Mouse (Mus musculus): ENCODE measurements around the gene Gm44579. TPM values are rescaled to one million over a fixed set of nuclear protein-coding genes. Genes with fewer than 3 reads are reported as not detected.

Gene Gm44579
- total and polyA plus RNA-seq, 3 experiments, result 0.22 TPM; not detected in 2

DNA sequence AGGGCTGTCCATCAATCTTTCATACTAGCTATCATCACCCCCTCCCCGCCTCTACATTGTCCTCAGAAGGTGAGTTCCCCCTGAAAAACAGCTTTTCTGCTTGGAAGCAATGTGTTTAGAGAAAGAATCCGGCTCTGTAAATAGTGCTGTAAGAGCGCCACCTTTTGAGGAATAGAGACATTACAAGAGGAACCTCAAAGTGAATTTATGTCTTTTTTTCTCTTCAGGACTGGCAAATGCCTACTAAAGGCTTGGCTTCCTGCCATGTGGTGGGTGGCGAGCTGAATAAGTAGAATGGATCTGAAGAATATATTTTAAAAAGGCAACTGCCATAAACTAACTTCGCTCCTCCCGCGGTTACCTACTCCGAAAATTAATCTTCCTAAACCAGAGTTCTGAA, 47.0 kb downstream of the Gm44579 start:
- H3K27me3 ChIP-seq (ENCODE audit: insufficient read depth, low read length), result peaks cover 25% of the 10 kb centered on the region
- H3K4me1 ChIP-seq (ENCODE audit: insufficient read depth, low read depth, low read length), result no peaks in the 10 kb centered on the region
- no peak overlapping the region for H3K4me3 ChIP-seq (ENCODE audit: low read depth, low read length)
- no peak for DNase-seq (ENCODE audit: low spot score)
- no peak for ATAC-seq (ENCODE audit: extremely low read depth, insufficient number of reproducible peaks, low FRiP score, poor library complexity, severe bottlenecking)
- H3K36me3 ChIP-seq (replicated peaks), result no peaks in the 10 kb centered on the region
- 0 out of 2 replicates have a peak, but pooled peaks have one; percentile 14 for TF ChIP-seq CTCF (IDR thresholded peaks at IDR 0.05; ENCODE audit: low read depth, low read length)
- TF ChIP-seq GATA2 (IDR thresholded peaks at IDR 0.05; ENCODE audit: borderline replicate concordance, low read depth, low read length), result no peak
- no peak for TF ChIP-seq POLR2AphosphoS5 (IDR thresholded peaks at IDR 0.05; ENCODE audit: insufficient replicate concordance, low read depth, low read length)
- H3K9me3 ChIP-seq (replicated peaks), result no peaks in the 10 kb centered on the region

DNA sequence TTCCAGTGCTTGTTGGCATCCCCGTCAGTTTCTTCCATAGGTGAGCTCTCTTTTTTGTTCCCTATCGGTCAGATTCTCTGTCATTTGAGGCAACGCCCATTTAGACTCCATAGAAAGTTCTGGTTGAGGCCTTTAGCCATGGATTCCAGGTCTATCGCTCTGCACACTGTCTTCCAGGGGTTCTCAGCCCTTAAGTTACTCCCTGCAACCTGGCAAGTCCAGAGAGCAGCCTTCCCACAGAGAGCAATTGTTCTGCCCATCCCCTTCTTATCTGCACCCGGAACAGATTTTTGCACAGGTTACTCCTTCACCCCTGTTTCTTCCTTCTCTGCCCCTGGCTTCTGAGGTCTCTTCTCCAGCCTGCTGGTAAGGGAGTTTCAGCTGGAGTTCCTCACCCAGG, 48.7 kb downstream of the Gm44579 start:
- Histone ChIP-seq H3K27me3 (ENCODE audit: insufficient read depth, low read length) (peaks cover 42% of the 10 kb centered on the region), H3K4me1 (ENCODE audit: insufficient read depth, low read depth, low read length) (0 out of 2 replicates have a peak, but pooled peaks cover 5% of the 10 kb centered on the region), H3K9me3 (replicated peaks) (no peaks in the 10 kb centered on the region), H3K4me3 (ENCODE audit: low read depth, low read length) (no peak overlapping the region), H3K36me3 (replicated peaks) (no peaks in the 10 kb centered on the region)
- DNase-seq (ENCODE audit: low spot score) (no peak), ATAC-seq (ENCODE audit: extremely low read depth, insufficient number of reproducible peaks, low FRiP score, poor library complexity, severe bottlenecking) (no peak)
- no peak for TF ChIP-seq TAL1 (conservative IDR thresholded peaks at IDR 0.05; ENCODE audit: low read depth, low read length)
- TF ChIP-seq GATA2 (IDR thresholded peaks at IDR 0.05; ENCODE audit: borderline replicate concordance, low read depth, low read length), result no peak
- TF ChIP-seq POLR2AphosphoS5 (IDR thresholded peaks at IDR 0.05; ENCODE audit: insufficient replicate concordance, low read depth, low read length), result no peak
- no peak for TF ChIP-seq CTCF (IDR thresholded peaks at IDR 0.05; ENCODE audit: low read depth, low read length)
- no peak for TF ChIP-seq GATA1 (IDR thresholded peaks at IDR 0.05; ENCODE audit: borderline replicate concordance, low read length)

DNA sequence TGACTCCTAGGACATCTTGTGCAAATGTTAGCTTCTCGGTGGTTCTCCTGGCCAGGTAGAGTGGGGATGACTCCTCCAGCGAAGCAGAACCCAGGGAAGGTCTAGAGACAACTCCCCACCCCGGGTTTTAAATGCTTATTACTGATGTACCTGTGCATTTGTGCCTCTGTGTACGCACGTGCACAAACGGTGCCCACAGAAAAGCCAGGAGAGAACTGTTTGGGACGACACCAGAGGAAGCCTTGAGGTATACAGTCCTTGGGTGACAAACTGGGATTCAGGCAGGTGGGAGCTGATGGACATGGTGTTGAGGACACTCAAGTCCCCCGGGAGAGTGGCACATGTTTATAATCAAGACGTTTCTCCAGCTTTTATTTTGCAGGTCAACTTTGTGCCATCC, 49.9 kb downstream of the Gm44579 start:
- no peak for DNase-seq (ENCODE audit: low spot score)
- ATAC-seq (ENCODE audit: extremely low read depth, insufficient number of reproducible peaks, low FRiP score, poor library complexity, severe bottlenecking), result no peak
- H3K4me1 ChIP-seq (ENCODE audit: insufficient read depth, low read depth, low read length), result 0 out of 2 replicates have a peak, but pooled peaks cover 5% of the 10 kb centered on the region
- no peak overlapping the region for H3K4me3 ChIP-seq (ENCODE audit: low read depth, low read length)
- TF ChIP-seq CTCF (IDR thresholded peaks at IDR 0.05; ENCODE audit: low read depth, low read length) (no peak), GATA2 (IDR thresholded peaks at IDR 0.05; ENCODE audit: borderline replicate concordance, low read depth, low read length) (no peak), POLR2AphosphoS5 (IDR thresholded peaks at IDR 0.05; ENCODE audit: insufficient replicate concordance, low read depth, low read length) (no peak), GATA1 (IDR thresholded peaks at IDR 0.05; ENCODE audit: borderline replicate concordance, low read length) (no peak), TAL1 (conservative IDR thresholded peaks at IDR 0.05; ENCODE audit: low read depth, low read length) (no peak)
- H3K36me3 ChIP-seq (replicated peaks), result no peaks in the 10 kb centered on the region
- H3K9me3 ChIP-seq (replicated peaks), result no peaks in the 10 kb centered on the region
- peaks cover 42% of the 10 kb centered on the region for H3K27me3 ChIP-seq (ENCODE audit: insufficient read depth, low read length)

DNA sequence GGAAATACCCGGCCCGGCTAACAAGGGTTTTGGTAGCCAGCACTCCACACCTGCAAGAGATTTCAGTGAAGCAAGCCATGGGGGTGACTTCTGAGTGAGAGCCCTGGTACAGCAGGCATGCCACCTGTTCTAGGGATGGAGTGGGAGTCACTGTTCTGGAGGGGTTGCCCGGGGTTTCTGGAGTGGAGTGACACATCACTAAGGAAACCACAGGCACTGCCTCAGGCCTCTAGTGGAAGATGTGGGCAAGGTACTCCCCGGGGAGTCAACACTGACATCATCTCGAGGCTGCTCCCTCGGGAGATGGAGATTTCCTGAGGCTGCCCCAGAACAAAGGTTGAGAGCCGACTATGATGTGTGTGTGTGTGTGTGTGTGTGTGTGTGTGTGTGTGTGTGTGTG, 50.4 kb downstream of the Gm44579 start:
- Histone ChIP-seq H3K27me3 (ENCODE audit: insufficient read depth, low read length) (peaks cover 47% of the 10 kb centered on the region), H3K9me3 (replicated peaks) (no peaks in the 10 kb centered on the region), H3K36me3 (replicated peaks) (no peaks in the 10 kb centered on the region), H3K4me3 (ENCODE audit: low read depth, low read length) (no peak overlapping the region), H3K4me1 (ENCODE audit: insufficient read depth, low read depth, low read length) (0 out of 2 replicates have a peak, but pooled peaks cover 5% of the 10 kb centered on the region)
- no peak for ATAC-seq (ENCODE audit: extremely low read depth, insufficient number of reproducible peaks, low FRiP score, poor library complexity, severe bottlenecking)
- no peak for TF ChIP-seq TAL1 (conservative IDR thresholded peaks at IDR 0.05; ENCODE audit: low read depth, low read length)
- no peak for TF ChIP-seq CTCF (IDR thresholded peaks at IDR 0.05; ENCODE audit: low read depth, low read length)
- TF ChIP-seq GATA2 (IDR thresholded peaks at IDR 0.05; ENCODE audit: borderline replicate concordance, low read depth, low read length), result no peak
- TF ChIP-seq GATA1 (IDR thresholded peaks at IDR 0.05; ENCODE audit: borderline replicate concordance, low read length), result no peak
- TF ChIP-seq POLR2AphosphoS5 (IDR thresholded peaks at IDR 0.05; ENCODE audit: insufficient replicate concordance, low read depth, low read length), result no peak
- DNase-seq (ENCODE audit: low spot score), result no peak

DNA sequence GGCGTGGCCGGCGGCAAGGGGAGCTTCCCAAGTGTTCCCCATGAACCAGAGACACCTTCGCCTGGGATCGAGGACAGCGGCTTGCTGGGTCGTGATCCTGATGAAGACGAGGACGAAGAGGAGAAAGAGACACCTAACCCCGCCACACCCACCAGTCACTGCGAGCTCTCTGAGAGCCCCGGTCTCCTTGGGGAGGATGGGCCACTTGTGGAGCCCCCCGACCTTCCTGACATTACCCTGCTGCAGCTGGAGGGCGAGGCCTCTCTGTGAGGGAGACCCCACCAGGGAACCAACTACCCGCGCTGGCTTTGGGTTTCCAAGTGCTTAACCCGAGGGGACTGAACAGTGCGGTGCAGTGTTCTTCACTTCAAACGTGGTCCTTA, 52.2 kb downstream of the Gm44579 start:
- Histone ChIP-seq H3K27me3 (ENCODE audit: insufficient read depth, low read length) (peaks cover 55% of the 10 kb centered on the region), H3K4me1 (ENCODE audit: insufficient read depth, low read depth, low read length) (0 out of 2 replicates have a peak, but pooled peaks cover 5% of the 10 kb centered on the region), H3K9me3 (replicated peaks) (no peaks in the 10 kb centered on the region), H3K36me3 (replicated peaks) (no peaks in the 10 kb centered on the region), H3K4me3 (ENCODE audit: low read depth, low read length) (no peak overlapping the region)
- TF ChIP-seq GATA2 (IDR thresholded peaks at IDR 0.05; ENCODE audit: borderline replicate concordance, low read depth, low read length) (no peak), CTCF (IDR thresholded peaks at IDR 0.05; ENCODE audit: low read depth, low read length) (no peak), GATA1 (IDR thresholded peaks at IDR 0.05; ENCODE audit: borderline replicate concordance, low read length) (no peak), TAL1 (conservative IDR thresholded peaks at IDR 0.05; ENCODE audit: low read depth, low read length) (no peak)
- no peak for DNase-seq (ENCODE audit: low spot score)
- ATAC-seq (ENCODE audit: extremely low read depth, insufficient number of reproducible peaks, low FRiP score, poor library complexity, severe bottlenecking), result no peak

DNA sequence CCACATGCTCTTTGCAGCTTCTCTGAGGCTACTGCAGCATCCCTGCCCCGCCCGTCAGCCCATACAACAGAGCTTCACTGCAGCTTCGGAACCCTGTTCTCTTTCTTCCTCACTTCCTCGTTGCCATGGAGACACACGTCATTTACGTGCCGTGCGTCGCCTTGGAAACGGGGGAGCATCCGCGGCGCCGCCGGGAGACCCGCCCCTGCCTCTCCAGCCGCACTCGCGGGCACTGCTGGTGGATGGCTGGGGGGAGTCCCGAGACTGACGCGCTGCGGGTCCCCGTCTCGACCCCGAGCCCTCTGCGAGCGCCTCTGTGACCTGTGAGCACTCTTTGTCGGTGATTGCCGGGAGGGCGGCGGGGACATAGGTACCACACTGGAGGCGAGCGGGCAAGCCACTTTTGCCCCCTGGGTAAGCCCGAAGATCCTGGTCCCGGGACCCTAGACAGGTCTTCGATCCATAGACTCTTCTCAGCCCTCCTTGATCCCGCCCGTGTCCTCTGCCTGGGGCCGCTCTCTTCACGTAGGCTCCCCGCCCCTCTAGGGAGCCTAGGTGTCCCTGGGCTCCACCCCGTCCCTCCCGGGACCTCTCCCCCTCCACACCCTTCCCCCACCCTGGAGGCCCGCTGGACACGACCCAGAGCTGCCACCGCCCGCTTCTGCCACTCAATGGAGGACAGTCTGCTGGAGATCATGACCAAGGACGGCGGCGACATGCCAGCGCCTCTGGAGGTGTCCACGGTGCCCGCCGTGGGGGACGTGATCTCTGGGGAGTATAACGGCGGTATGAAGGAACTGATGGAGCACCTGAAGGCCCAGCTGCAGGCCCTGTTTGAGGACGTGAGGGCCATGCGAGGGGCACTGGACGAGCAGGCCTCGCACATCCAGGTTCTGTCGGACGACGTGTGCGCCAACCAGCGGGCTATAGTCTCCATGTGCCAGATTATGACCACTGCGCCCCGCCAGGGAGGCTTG, 52.8 kb downstream of the Gm44579 start:
- H3K4me1 ChIP-seq (ENCODE audit: insufficient read depth, low read depth, low read length), result 0 out of 2 replicates have a peak, but pooled peaks cover 5% of the 10 kb centered on the region
- no peak for ATAC-seq (ENCODE audit: extremely low read depth, insufficient number of reproducible peaks, low FRiP score, poor library complexity, severe bottlenecking)
- TF ChIP-seq GATA1 (IDR thresholded peaks at IDR 0.05; ENCODE audit: borderline replicate concordance, low read length) (no peak), GATA2 (IDR thresholded peaks at IDR 0.05; ENCODE audit: borderline replicate concordance, low read depth, low read length) (no peak), CTCF (IDR thresholded peaks at IDR 0.05; ENCODE audit: low read depth, low read length) (no peak), TAL1 (conservative IDR thresholded peaks at IDR 0.05; ENCODE audit: low read depth, low read length) (no peak), POLR2AphosphoS5 (IDR thresholded peaks at IDR 0.05; ENCODE audit: insufficient replicate concordance, low read depth, low read length) (no peak)

More for the DNA sequence above, 52.8 kb downstream of the Gm44579 start:
- Histone ChIP-seq H3K36me3 (replicated peaks) (no peaks in the 10 kb centered on the region), H3K9me3 (replicated peaks) (no peaks in the 10 kb centered on the region), H3K27me3 (ENCODE audit: insufficient read depth, low read length) (peaks cover 56% of the 10 kb centered on the region), H3K4me3 (ENCODE audit: low read depth, low read length) (no peak overlapping the region)
- DNase-seq (ENCODE audit: low spot score), result no peak

Data from G1E (cell line).